Mouse (Mus musculus) neural tube, embryonic 14.5 days (tissue): ENCODE data around the gene Tmem120b. TPM values are rescaled to one million over a fixed set of nuclear protein-coding genes. Genes with fewer than 3 reads are reported as not detected.

Source experiments
- ATAC-seq: fragments of 200-750 bp; cut with Nextera tagmentation; 2 replicates; pipeline ENCODE4 v1.8.0; 2017; ENCODE audit warnings: low read depth, mild to moderate bottlenecking, moderate TSS enrichment, moderate library complexity
- H3K27ac ChIP-seq: fragments of 300-500 bp; sonication (generic); 2 replicates; pipeline ENCODE4 v1.5.1; 2014; ENCODE audit warnings: low read depth, mild to moderate bottlenecking, control low read depth, low read length, moderate library complexity, mixed read lengths
- H3K27me3 ChIP-seq: fragments of 300-500 bp; sonication (generic); 2 replicates; pipeline ENCODE4 v1.6.1; 2014; ENCODE audit warnings: low read length; ENCODE audit not compliant: control insufficient read depth, insufficient read depth
- H3K36me3 ChIP-seq: fragments of 300-500 bp; sonication (generic); 2 replicates; pipeline ENCODE4 v1.6.1; 2014; ENCODE audit warnings: low read length, mixed read lengths; ENCODE audit not compliant: control insufficient read depth, insufficient read depth
- H3K4me1 ChIP-seq: fragments of 300-500 bp; sonication (generic); 2 replicates; pipeline ENCODE4 v1.6.1; 2014; ENCODE audit warnings: low read length; ENCODE audit not compliant: control insufficient read depth, insufficient read depth
- H3K4me2 ChIP-seq: fragments of 300-500 bp; sonication (generic); 2 replicates; pipeline ENCODE4 v1.6.1; 2014; ENCODE audit warnings: mild to moderate bottlenecking, low read depth, low read length, control low read depth
- H3K4me3 ChIP-seq: fragments of 300-500 bp; sonication (generic); 2 replicates; pipeline ENCODE4 v1.5.1; 2014; ENCODE audit warnings: low read depth, low read length, control low read depth, mixed read lengths
- H3K9ac ChIP-seq: fragments of 300-500 bp; sonication (generic); replicated peaks from 2 replicates; pipeline ENCODE4 v1.6.1; 2014; ENCODE audit warnings: low read depth, mild to moderate bottlenecking, control low read depth, low read length, mixed read lengths
- H3K9me3 ChIP-seq: fragments of 300-500 bp; sonication (generic); 2 replicates; pipeline ENCODE4 v1.6.1; 2016; ENCODE audit warnings: low read length; ENCODE audit not compliant: control insufficient read depth
- WGBS: fragments of 180-500 bp; shearing (Covaris S2); extraction: QIAGEN DNeasy Blood & Tissue Kit; methylation state at CpG from one replicate; pipeline ENCODE4 v1.1.7; 2014; 5-methylcytosine and 5-hydroxymethylcytosine counted together
- polyA plus RNA-seq: library from polyadenylated mRNA; unstranded; fragments of >200 nt; fragmentation: Nextera tagmentation; extraction: Ambion mirVana; gene quantifications from 2 replicates; pipeline ENCODE4 v1.2.1, GENCODE M21; 2014

Gene Tmem120b
- polyA plus RNA-seq, 1 experiment from 2014 or later, result 15.6 TPM

- ATAC-seq, result no peak
- Histone ChIP-seq H3K4me3 (no peak overlapping the region), H3K4me2 (no peak overlapping the region), H3K36me3 (0 out of 2 replicates have a peak, but pooled peaks cover 16% of the 10 kb centered on the region), H3K27ac (no peak overlapping the region), H3K4me1 (peaks cover 7% of the 10 kb centered on the region), H3K9ac (no peak overlapping the region), H3K9me3 (no peaks in the 10 kb centered on the region), H3K27me3 (no peaks in the 10 kb centered on the region)
- 75% methylated on average over 6 of the region's 6 CpGs for WGBS
Observed at GRCm38 (mm10) chr5:123127031-123127430, 58.8 kb downstream of the Tmem120b start.

- H3K27me3 ChIP-seq, result no peaks in the 10 kb centered on the region
- no peak overlapping the region for H3K9ac ChIP-seq
- no peak overlapping the region for H3K4me3 ChIP-seq
- H3K4me1 ChIP-seq, result peaks cover 22% of the 10 kb centered on the region
- no peak overlapping the region for H3K4me2 ChIP-seq
- no peak for ATAC-seq
- 56% methylated on average over 10 of the region's 10 CpGs for WGBS
- no peak overlapping the region for H3K27ac ChIP-seq
- H3K9me3 ChIP-seq, result no peaks in the 10 kb centered on the region
- H3K36me3 ChIP-seq, result peaks cover 17% of the 10 kb centered on the region; the same call in 1 of the 2 replicates
Observed at GRCm38 (mm10) chr5:123128426-123129169, 60.4 kb downstream of the Tmem120b start.

GRCm38 (mm10) chr5:123129170-123129757 lies 61.0 kb downstream of the Tmem120b start:
- Histone ChIP-seq H3K27ac (no peak overlapping the region), H3K4me2 (no peak overlapping the region), H3K27me3 (no peaks in the 10 kb centered on the region), H3K9me3 (no peaks in the 10 kb centered on the region), H3K4me3 (no peak overlapping the region), H3K36me3 (peaks cover 17% of the 10 kb centered on the region; the same call in 1 of the 2 replicates), H3K4me1 (peaks cover 29% of the 10 kb centered on the region), H3K9ac (no peak overlapping the region)
- ATAC-seq, result no peak
- WGBS, result 89% methylated on average over 10 of the region's 10 CpGs

GRCm38 (mm10) chr5:123130030-123130813 lies 62.0 kb downstream of the Tmem120b start:
- Histone ChIP-seq H3K9me3 (no peaks in the 10 kb centered on the region), H3K4me3 (no peak overlapping the region), H3K36me3 (peaks cover 20% of the 10 kb centered on the region; the same call in 1 of the 2 replicates), H3K27ac (no peak overlapping the region), H3K27me3 (no peaks in the 10 kb centered on the region), H3K4me2 (no peak overlapping the region), H3K9ac (no peak overlapping the region), H3K4me1 (peaks cover 38% of the 10 kb centered on the region)
- no peak for ATAC-seq
- 91% methylated on average over 9 of the region's 9 CpGs for WGBS

- H3K27ac ChIP-seq, result no peak overlapping the region
- no peaks in the 10 kb centered on the region for H3K27me3 ChIP-seq
- ATAC-seq, result no peak
- H3K4me3 ChIP-seq, result no peak overlapping the region
- WGBS, result 94% methylated on average over 5 of the region's 5 CpGs
- peaks cover 44% of the 10 kb centered on the region for H3K4me1 ChIP-seq
- peaks cover 17% of the 10 kb centered on the region; the same call in 1 of the 2 replicates for H3K36me3 ChIP-seq
- no peak overlapping the region for H3K9ac ChIP-seq
- no peak overlapping the region for H3K4me2 ChIP-seq
- no peaks in the 10 kb centered on the region for H3K9me3 ChIP-seq
Observed at GRCm38 (mm10) chr5:123130814-123131148, 62.6 kb downstream of the Tmem120b start.

- 3% methylated on average over 44 of the region's 44 CpGs for WGBS
- H3K27me3 ChIP-seq, result no peaks in the 10 kb centered on the region
- peak; percentile 39; the same call in 1 of the 2 replicates for ATAC-seq
- peak within 1 kb of the TSS; percentile 100; the same call in 1 of the 2 replicates for H3K27ac ChIP-seq
- H3K4me2 ChIP-seq, result peak within 1 kb of the TSS; percentile 100
- H3K4me1 ChIP-seq, result peaks cover 60% of the 10 kb centered on the region
- peak within 1 kb of the TSS; percentile 43 for H3K9ac ChIP-seq
- H3K9me3 ChIP-seq, result no peaks in the 10 kb centered on the region
- peaks cover 16% of the 10 kb centered on the region; the same call in 1 of the 2 replicates for H3K36me3 ChIP-seq
- H3K4me3 ChIP-seq, result peak within 1 kb of the TSS; percentile 29
Observed at GRCm38 (mm10) chr5:123132308-123133071, 64.3 kb downstream of the Tmem120b start, which contains the start of gene Rhof. TSS of gene Rhof (minus strand) at chr5:123132692.

GRCm38 (mm10) chr5:123133083-123133783 lies 65.0 kb downstream of the Tmem120b start:
- Histone ChIP-seq H3K4me2 (peak overlapping the region; percentile 100), H3K36me3 (peaks cover 16% of the 10 kb centered on the region; the same call in 1 of the 2 replicates), H3K4me3 (peak overlapping the region; percentile 9), H3K27ac (peak overlapping the region; percentile 100), H3K9me3 (no peaks in the 10 kb centered on the region), H3K9ac (0 out of 2 replicates have a peak overlapping the region, but pooled peaks have one; percentile 11), H3K27me3 (no peaks in the 10 kb centered on the region), H3K4me1 (peaks cover 62% of the 10 kb centered on the region)
- no peak for ATAC-seq
- WGBS, result 24% methylated on average over 18 of the region's 18 CpGs

GRCm38 (mm10) chr5:123133784-123134143 lies 65.5 kb downstream of the Tmem120b start:
- WGBS, result 15% methylated on average over 6 of the region's 7 CpGs
- H3K9ac ChIP-seq, result 0 out of 2 replicates have a peak overlapping the region, but pooled peaks have one; percentile 11

More at GRCm38 (mm10) chr5:123133784-123134143, 65.5 kb downstream of the Tmem120b start:
- Histone ChIP-seq H3K4me2 (peak overlapping the region; percentile 100), H3K27me3 (no peaks in the 10 kb centered on the region), H3K27ac (peak overlapping the region; percentile 100), H3K4me1 (peaks cover 62% of the 10 kb centered on the region), H3K4me3 (peak overlapping the region; percentile 9; the same call in 1 of the 2 replicates), H3K36me3 (peaks cover 16% of the 10 kb centered on the region; the same call in 1 of the 2 replicates), H3K9me3 (no peaks in the 10 kb centered on the region)
- no peak for ATAC-seq
